8 mouse cellular contexts compared by ENCODE assay signal in genomic region chr4:152360855-152361254, GRCm38 (mm10). TPM values are rescaled to one million over a fixed set of nuclear protein-coding genes. Genes with fewer than 3 reads are reported as not detected.
DNase-seq lines count a peak whose midpoint lies in the region; ATAC-seq lines count a peak whose summit lies in the region.

No protein-coding gene starts in this region.

- no peak overlapping the region for H3K4me3 ChIP-seq in hindbrain, embryonic 13.5 days
- no peak overlapping the region for H3K4me3 ChIP-seq in lung, embryonic 16.5 days (ENCODE audit: low read length)
- H3K4me3 ChIP-seq in stomach, embryonic 15.5 days (replicated peaks), result peak overlapping the region; percentile 16; the same call in 1 of the 2 replicates

- H3K9ac ChIP-seq in hindbrain, embryonic 13.5 days, result peak overlapping the region; percentile 39; the same call in 1 of the 2 replicates
- H3K9ac ChIP-seq in lung, embryonic 16.5 days (ENCODE audit: low read length), result no peak overlapping the region
- no peak overlapping the region for H3K9ac ChIP-seq in stomach, embryonic 15.5 days

- DNase-seq in adrenal gland, postnatal 36 days, result peak; percentile 14 to 31
- DNase-seq in adrenal gland, postnatal 10 days, result no peak
- DNase-seq in ZHBTc4 (ENCODE audit: low read depth, low spot score), result peak; percentile 96
- no peak for DNase-seq in left cerebral cortex, adult 9 months (ENCODE audit: low spot score in 2 of 2)
- no peak for DNase-seq in gastrocnemius, adult 18-20 months (ENCODE audit: low spot score)

- H3K27ac ChIP-seq in hindbrain, embryonic 13.5 days, result no peak overlapping the region
- no peak overlapping the region for H3K27ac ChIP-seq in lung, embryonic 16.5 days (ENCODE audit: low read length)
- no peak overlapping the region for H3K27ac ChIP-seq in stomach, embryonic 15.5 days

- WGBS in hindbrain, embryonic 13.5 days, result 2% methylated on average over 24 of the region's 24 CpGs
- under 1% methylated on average over 24 of the region's 24 CpGs for WGBS in lung, embryonic 16.5 days
- WGBS in stomach, embryonic 15.5 days, result 2% methylated on average over 23 of the region's 24 CpGs

- peaks cover 55% of the 10 kb centered on the region for H3K36me3 ChIP-seq in hindbrain, embryonic 13.5 days
- H3K36me3 ChIP-seq in lung, embryonic 16.5 days (ENCODE audit: control insufficient read depth, insufficient read depth, low read length), result no peaks in the 10 kb centered on the region
- no peaks in the 10 kb centered on the region for H3K36me3 ChIP-seq in stomach, embryonic 15.5 days

- peaks cover 73% of the 10 kb centered on the region for H3K27me3 ChIP-seq in hindbrain, embryonic 13.5 days
- H3K27me3 ChIP-seq in lung, embryonic 16.5 days (ENCODE audit: control insufficient read depth, insufficient read depth, low read depth, low read length), result peaks cover 9% of the 10 kb centered on the region
- H3K27me3 ChIP-seq in stomach, embryonic 15.5 days (replicated peaks), result peaks cover 18% of the 10 kb centered on the region

- no peak for ATAC-seq in hindbrain, embryonic 13.5 days (ENCODE audit: low FRiP score)
- ATAC-seq in lung, embryonic 16.5 days (ENCODE audit: low read depth), result peak; percentile 60; the same call in 1 of the 2 replicates
- peak; percentile 67 for ATAC-seq in stomach, embryonic 15.5 days (ENCODE audit: insufficient read depth, low FRiP score, low read depth)

- no peaks in the 10 kb centered on the region for H3K9me3 ChIP-seq in hindbrain, embryonic 13.5 days
- H3K9me3 ChIP-seq in lung, embryonic 16.5 days (ENCODE audit: control insufficient read depth, low read length), result no peaks in the 10 kb centered on the region
- no peaks in the 10 kb centered on the region for H3K9me3 ChIP-seq in stomach, embryonic 15.5 days

- peaks cover 26% of the 10 kb centered on the region for H3K4me1 ChIP-seq in hindbrain, embryonic 13.5 days (replicated peaks)
- H3K4me1 ChIP-seq in lung, embryonic 16.5 days (replicated peaks; ENCODE audit: control insufficient read depth, insufficient read depth, low read length), result peaks cover 3% of the 10 kb centered on the region; the same call in 1 of the 2 replicates
- peaks cover 8% of the 10 kb centered on the region; the same call in 1 of the 2 replicates for H3K4me1 ChIP-seq in stomach, embryonic 15.5 days

- peak overlapping the region; percentile 34 for H3K4me2 ChIP-seq in hindbrain, embryonic 13.5 days
- peak overlapping the region; percentile 34; the same call in 1 of the 2 replicates for H3K4me2 ChIP-seq in lung, embryonic 16.5 days (ENCODE audit: low read depth, low read length)
- H3K4me2 ChIP-seq in stomach, embryonic 15.5 days, result peak overlapping the region; percentile 42

RNA-seq across cellular contexts. Expression of gene Chd5, which starts 22.4 kb away (rescaled TPM):
- total RNA-seq in adrenal gland, postnatal 36 days (2021), result 1 to 10 TPM; 5.0 to 5.4 TPM
- 1 to 10 TPM; 8.8 TPM for total RNA-seq in adrenal gland, postnatal 10 days (2021)
- polyA plus RNA-seq in hindbrain, embryonic 13.5 days (2015; fragmentation: Nextera tagmentation; extraction: Ambion mirVana), result 38.7 and 38.9 TPM in 2 replicates
- 0.28 and 0.38 TPM in 2 replicates for polyA plus RNA-seq in lung, embryonic 16.5 days (2015; fragmentation: Nextera tagmentation; extraction: Ambion mirVana)
- polyA plus RNA-seq in stomach, embryonic 15.5 days (2015; fragmentation: Nextera tagmentation; extraction: Ambion mirVana), result 1.4 and 1.5 TPM in 2 replicates
- under 1 TPM in 1 of 2 experiments, not detected in 1; 0.12 TPM for total RNA-seq in gastrocnemius, adult 18-20 months (2021)

RNA-seq across cellular contexts. Expression of gene Rpl22, which starts 35.3 kb away (rescaled TPM):
- 100 to 1,000 TPM; 496 to 507 TPM for total RNA-seq in adrenal gland, postnatal 36 days (2021)
- 100 to 1,000 TPM; 484 to 487 TPM for total RNA-seq in adrenal gland, postnatal 10 days (2021)
- polyA plus RNA-seq in hindbrain, embryonic 13.5 days (2015; fragmentation: Nextera tagmentation; extraction: Ambion mirVana), result 205 and 218 TPM in 2 replicates
- 361 and 378 TPM in 2 replicates for polyA plus RNA-seq in lung, embryonic 16.5 days (2015; fragmentation: Nextera tagmentation; extraction: Ambion mirVana)
- polyA plus RNA-seq in stomach, embryonic 15.5 days (2015; fragmentation: Nextera tagmentation; extraction: Ambion mirVana), result 372 and 377 TPM in 2 replicates
- 100 to 1,000 TPM; 249 to 251 TPM for total RNA-seq in gastrocnemius, adult 18-20 months (2021)

RNA-seq across cellular contexts. Expression of gene Rnf207, which starts 42.1 kb away (rescaled TPM):
- under 1 TPM; 0.46 to 0.96 TPM for total RNA-seq in adrenal gland, postnatal 36 days (2021)
- under 1 TPM in 1 of 2 experiments, not detected in 1; 0.70 TPM for total RNA-seq in adrenal gland, postnatal 10 days (2021)
- 5.2 and 7.7 TPM in 2 replicates for polyA plus RNA-seq in hindbrain, embryonic 13.5 days (2015; fragmentation: Nextera tagmentation; extraction: Ambion mirVana)
- 2.5 and 2.7 TPM in 2 replicates for polyA plus RNA-seq in lung, embryonic 16.5 days (2015; fragmentation: Nextera tagmentation; extraction: Ambion mirVana)
- 1.0 TPM in 2 replicates for polyA plus RNA-seq in stomach, embryonic 15.5 days (2015; fragmentation: Nextera tagmentation; extraction: Ambion mirVana)
- not detected for total RNA-seq in gastrocnemius, adult 18-20 months (2021)

Comparison
In these comparisons a context has a peak if more than half of its experiments do, and no peak if none do; other contexts are left out.
1. DNase-seq: peak in adrenal gland, postnatal 36 days (2 of 2) and ZHBTc4 (single experiment); none in adrenal gland, postnatal 10 days (single experiment), left cerebral cortex, adult 9 months (0 of 2) and gastrocnemius, adult 18-20 months (single experiment).
2. RNA of gene Chd5, which starts 22.4 kb away (total RNA-seq): 8.8 TPM in adrenal gland, postnatal 10 days and 5.0 to 5.4 TPM in adrenal gland, postnatal 36 days; 0.12 TPM in gastrocnemius, adult 18-20 months; every median in the first group is over 4 times any median in the second.
3. Peak in every context shown above with its lines, with median percentiles within 50 percentile points of each other: H3K4me2 ChIP-seq.